Mouse (Mus musculus) spleen, adult 2 months (tissue): ENCODE results near the gene C2cd3.

Experiments
- CTCF ChIP-seq: fragments of 200-500 bp; IDR thresholded peaks from 2 replicates; pipeline ENCODE4 v1.5.1; 2011; ENCODE audit warnings: mild to moderate bottlenecking, inconsistent platforms; ENCODE audit not compliant: insufficient read depth, insufficient read length, insufficient replicate concordance; ENCODE audit errors: extremely low read depth
- POLR2A ChIP-seq: fragments of 200-500 bp; IDR thresholded peaks from 2 replicates; pipeline ENCODE4 v1.6.1; 2011; ENCODE audit warnings: low read depth, low read length, inconsistent platforms

- TF ChIP-seq POLR2A (no peak), CTCF (no peak)
These were observed 107.8 kb downstream of the C2cd3 start for GRCm38 (mm10) chr7:100479823-100480164.
